Mouse (Mus musculus) megakaryocyte, adult 5-6 weeks (primary cell): ENCODE measurements around the gene Tmem178b. TPM values are rescaled to one million over a fixed set of nuclear protein-coding genes. Genes with fewer than 3 reads are reported as not detected.

Experiments used
- ATAC-seq: 2 replicates; pipeline ENCODE4 v1.8.0; 2016; ENCODE audit warnings: mild to moderate bottlenecking, inconsistent platforms; ENCODE audit not compliant: poor library complexity, severe bottlenecking
- total RNA-seq, 2 experiments: library from RNA; stranded (forward) in 1 of 2; stranded (reverse) in 1 of 2; fragments of 153-499, 151-499 nt in 1 of 2; fragments of 221-1000, 200-1000 nt in 1 of 2; gene quantifications; 2 replicates each; pipeline versions ENCODE4 v1.2.3 to v1.2.4; 2015 to 2017

Gene Tmem178b
- total RNA-seq, 2 experiments from 2014 or later, result not detected

- no peak for ATAC-seq
These were observed 197.9 kb downstream of the Tmem178b start for GRCm38 (mm10) chr6:40071007-40071406.

- no peak for ATAC-seq
These were observed 203.0 kb downstream of the Tmem178b start for GRCm38 (mm10) chr6:40076089-40076488.

GRCm38 (mm10) chr6:40076670-40077313 is 203.7 kb downstream of the Tmem178b start:
- no peak for ATAC-seq

GRCm38 (mm10) chr6:40078353-40078752 is 205.3 kb downstream of the Tmem178b start:
- no peak for ATAC-seq

GRCm38 (mm10) chr6:40083726-40084125 is 210.7 kb downstream of the Tmem178b start:
- ATAC-seq, result no peak

- ATAC-seq, result no peak
These were observed 218.2 kb downstream of the Tmem178b start for GRCm38 (mm10) chr6:40091250-40091651.

- no peak for ATAC-seq
These were observed 225.4 kb downstream of the Tmem178b start for GRCm38 (mm10) chr6:40098498-40098897.

- no peak for ATAC-seq
These were observed 228.7 kb downstream of the Tmem178b start for GRCm38 (mm10) chr6:40101785-40102184.

- no peak for ATAC-seq
These were observed 229.8 kb downstream of the Tmem178b start for GRCm38 (mm10) chr6:40102863-40103262.

- no peak for ATAC-seq
These were observed 237.0 kb downstream of the Tmem178b start for GRCm38 (mm10) chr6:40110029-40110428.

GRCm38 (mm10) chr6:40110729-40111128 is 237.7 kb downstream of the Tmem178b start:
- no peak for ATAC-seq

- no peak for ATAC-seq
These were observed 239.4 kb downstream of the Tmem178b start for GRCm38 (mm10) chr6:40112488-40112887.

- ATAC-seq, result no peak
These were observed 243.2 kb downstream of the Tmem178b start for GRCm38 (mm10) chr6:40116225-40116624.

- ATAC-seq, result no peak
These were observed 247.1 kb downstream of the Tmem178b start for GRCm38 (mm10) chr6:40120176-40120575.

GRCm38 (mm10) chr6:40121494-40121893 is 248.4 kb downstream of the Tmem178b start:
- no peak for ATAC-seq

GRCm38 (mm10) chr6:40123070-40123690 is 250.1 kb downstream of the Tmem178b start:
- ATAC-seq, result no peak

GRCm38 (mm10) chr6:40123960-40124359 is 250.9 kb downstream of the Tmem178b start:
- ATAC-seq, result no peak

- ATAC-seq, result no peak
These were observed 255.6 kb downstream of the Tmem178b start for GRCm38 (mm10) chr6:40128716-40129115.

- no peak for ATAC-seq
These were observed 258.9 kb downstream of the Tmem178b start for GRCm38 (mm10) chr6:40131936-40132335.

- no peak for ATAC-seq
These were observed 260.4 kb downstream of the Tmem178b start for GRCm38 (mm10) chr6:40133436-40133835.

GRCm38 (mm10) chr6:40135716-40136115 is 262.6 kb downstream of the Tmem178b start:
- ATAC-seq, result no peak

- ATAC-seq, result no peak
These were observed 264.3 kb downstream of the Tmem178b start for GRCm38 (mm10) chr6:40137346-40137745.
